Mouse (Mus musculus): Measurements from ENCODE around the gene Tstd2. TPM values are rescaled to one million over a fixed set of nuclear protein-coding genes. Genes with fewer than 3 reads are reported as not detected.

The Tstd2 gene
- polyA plus RNA-seq, 1 experiment from 2014 or later = 16.8 TPM

GRCm38 (mm10) chr4:46092429-46093076, 45.9 kb downstream of the Tstd2 start:
- H3K36me3 ChIP-seq (ENCODE audit: insufficient read depth, low read length) = no peaks in the 10 kb centered on the region
- ATAC-seq (no peak), DNase-seq (ENCODE audit: low spot score) (no peak)
- no peaks in the 10 kb centered on the region for H3K4me1 ChIP-seq (ENCODE audit: insufficient read depth, low read depth, low read length)
- H3K27me3 ChIP-seq (replicated peaks; ENCODE audit: insufficient read depth, low read length) = no peaks in the 10 kb centered on the region
- whole genome bisulfite sequencing = 82% methylated on average over 5 of the region's 5 CpGs
- H3K9ac ChIP-seq (replicated peaks; ENCODE audit: low read depth) = no peak overlapping the region
- no peaks in the 10 kb centered on the region for H3K9me3 ChIP-seq (ENCODE audit: low read length)
- no peak overlapping the region for H3K4me3 ChIP-seq (ENCODE audit: low read depth, low read length)
- H3K4me2 ChIP-seq (replicated peaks; ENCODE audit: low read depth, low read length) = no peak overlapping the region
- TF ChIP-seq EP300 (IDR thresholded peaks at IDR 0.05) (no peak), CTCF (IDR thresholded peaks at IDR 0.05) (no peak)
- no peak overlapping the region for H3K27ac ChIP-seq (ENCODE audit: low read length)

GRCm38 (mm10) chr4:46089524-46090125, 48.9 kb downstream of the Tstd2 start:
- Histone ChIP-seq H3K4me2 (replicated peaks; ENCODE audit: low read depth, low read length) (no peak overlapping the region), H3K4me1 (ENCODE audit: insufficient read depth, low read depth, low read length) (no peaks in the 10 kb centered on the region; the same call in 1 of the 2 replicates), H3K9ac (replicated peaks; ENCODE audit: low read depth) (no peak overlapping the region), H3K4me3 (ENCODE audit: low read depth, low read length) (no peak overlapping the region), H3K9me3 (ENCODE audit: low read length) (no peaks in the 10 kb centered on the region), H3K27me3 (replicated peaks; ENCODE audit: insufficient read depth, low read length) (no peaks in the 10 kb centered on the region), H3K27ac (ENCODE audit: low read length) (no peak overlapping the region), H3K36me3 (ENCODE audit: insufficient read depth, low read length) (no peaks in the 10 kb centered on the region)
- TF ChIP-seq EP300 (IDR thresholded peaks at IDR 0.05) = no peak
- no peak for TF ChIP-seq CTCF (IDR thresholded peaks at IDR 0.05)
- ATAC-seq (no peak), DNase-seq (ENCODE audit: low spot score) (no peak)
- WGBS = 93% methylated on average over 14 of the region's 14 CpGs

GRCm38 (mm10) chr4:46087852-46088251, 50.6 kb downstream of the Tstd2 start:
- TF ChIP-seq EP300 (IDR thresholded peaks at IDR 0.05) = no peak
- no peak for TF ChIP-seq CTCF (IDR thresholded peaks at IDR 0.05)
- Histone ChIP-seq H3K9me3 (ENCODE audit: low read length) (no peaks in the 10 kb centered on the region), H3K9ac (replicated peaks; ENCODE audit: low read depth) (no peak overlapping the region), H3K4me2 (replicated peaks; ENCODE audit: low read depth, low read length) (no peak overlapping the region), H3K4me3 (ENCODE audit: low read depth, low read length) (no peak overlapping the region), H3K36me3 (ENCODE audit: insufficient read depth, low read length) (no peaks in the 10 kb centered on the region), H3K27ac (ENCODE audit: low read length) (no peak overlapping the region), H3K27me3 (replicated peaks; ENCODE audit: insufficient read depth, low read length) (no peaks in the 10 kb centered on the region), H3K4me1 (ENCODE audit: insufficient read depth, low read depth, low read length) (no peaks in the 10 kb centered on the region; the same call in 1 of the 2 replicates)
- DNase-seq (ENCODE audit: low spot score) (peak; percentile 39), ATAC-seq (peak; percentile 43; the same call in 1 of the 2 replicates)
- WGBS = 16% methylated on average over 2 of the region's 5 CpGs

- H3K9me3 ChIP-seq (ENCODE audit: low read length) = no peaks in the 10 kb centered on the region
- no peak for ATAC-seq
- H3K4me1 ChIP-seq (ENCODE audit: insufficient read depth, low read depth, low read length) = no peaks in the 10 kb centered on the region; the same call in 1 of the 2 replicates
- H3K36me3 ChIP-seq (ENCODE audit: insufficient read depth, low read length) = no peaks in the 10 kb centered on the region
- 0 out of 2 replicates have a peak overlapping the region, but pooled peaks have one; percentile 32 for H3K27ac ChIP-seq (ENCODE audit: low read length)
- no peak overlapping the region for H3K4me3 ChIP-seq (ENCODE audit: low read depth, low read length)
- no peak for TF ChIP-seq EP300 (IDR thresholded peaks at IDR 0.05)
- TF ChIP-seq CTCF (IDR thresholded peaks at IDR 0.05) = no peak
- no peak overlapping the region for H3K4me2 ChIP-seq (replicated peaks; ENCODE audit: low read depth, low read length)
- DNase-seq (ENCODE audit: low spot score) = no peak
- H3K9ac ChIP-seq (replicated peaks; ENCODE audit: low read depth) = no peak overlapping the region
- no peaks in the 10 kb centered on the region for H3K27me3 ChIP-seq (replicated peaks; ENCODE audit: insufficient read depth, low read length)
- WGBS = 59% methylated on average over 7 of the region's 7 CpGs
Measured at GRCm38 (mm10) chr4:46087427-46087771, 51.1 kb downstream of the Tstd2 start.

GRCm38 (mm10) chr4:46086718-46087426, 51.6 kb downstream of the Tstd2 start:
- H3K4me1 ChIP-seq (ENCODE audit: insufficient read depth, low read depth, low read length) = no peaks in the 10 kb centered on the region; the same call in 1 of the 2 replicates
- ATAC-seq (peak; percentile 69), DNase-seq (ENCODE audit: low spot score) (peak; percentile 36)
- H3K36me3 ChIP-seq (ENCODE audit: insufficient read depth, low read length) = no peaks in the 10 kb centered on the region
- peak overlapping the region; percentile 32; the same call in 1 of the 2 replicates for H3K27ac ChIP-seq (ENCODE audit: low read length)
- no peaks in the 10 kb centered on the region for H3K9me3 ChIP-seq (ENCODE audit: low read length)
- no peak overlapping the region for H3K9ac ChIP-seq (replicated peaks; ENCODE audit: low read depth)
- H3K27me3 ChIP-seq (replicated peaks; ENCODE audit: insufficient read depth, low read length) = no peaks in the 10 kb centered on the region
- TF ChIP-seq CTCF (IDR thresholded peaks at IDR 0.05) = no peak
- no peak for TF ChIP-seq EP300 (IDR thresholded peaks at IDR 0.05)
- H3K4me3 ChIP-seq (ENCODE audit: low read depth, low read length) = no peak overlapping the region
- no peak overlapping the region for H3K4me2 ChIP-seq (replicated peaks; ENCODE audit: low read depth, low read length)
- WGBS = 47% methylated on average over 17 of the region's 18 CpGs

GRCm38 (mm10) chr4:46085223-46085811, 53.2 kb downstream of the Tstd2 start:
- no peak for TF ChIP-seq EP300 (IDR thresholded peaks at IDR 0.05)
- no peak for TF ChIP-seq CTCF (IDR thresholded peaks at IDR 0.05)
- WGBS = 67% methylated on average over 9 of the region's 9 CpGs
- Histone ChIP-seq H3K4me3 (ENCODE audit: low read depth, low read length) (no peak overlapping the region), H3K27ac (ENCODE audit: low read length) (no peak overlapping the region), H3K36me3 (ENCODE audit: insufficient read depth, low read length) (no peaks in the 10 kb centered on the region), H3K27me3 (replicated peaks; ENCODE audit: insufficient read depth, low read length) (no peaks in the 10 kb centered on the region), H3K9me3 (ENCODE audit: low read length) (no peaks in the 10 kb centered on the region), H3K4me2 (replicated peaks; ENCODE audit: low read depth, low read length) (no peak overlapping the region), H3K4me1 (ENCODE audit: insufficient read depth, low read depth, low read length) (no peaks in the 10 kb centered on the region; the same call in 1 of the 2 replicates), H3K9ac (replicated peaks; ENCODE audit: low read depth) (no peak overlapping the region)
- no peak for ATAC-seq
- no peak for DNase-seq (ENCODE audit: low spot score)

Data from lung, postnatal 0 days (tissue).